Mouse (Mus musculus) CD8-positive naive resting alpha-beta T cell, adult 2 months (primary cell): ENCODE measurements around the gene Tns2.
A peak's percentile ranks its signal among the peaks of the same experiment; 100 is the strongest.

ENCODE experiments used
- DNase-seq, 2 experiments: peaks; one replicate each; pipeline ENCODE4 v3.0.0; 2022; ENCODE audit warnings: low read depth in 2 of 2, low spot score in 2 of 2

The Tns2 gene

DNA sequence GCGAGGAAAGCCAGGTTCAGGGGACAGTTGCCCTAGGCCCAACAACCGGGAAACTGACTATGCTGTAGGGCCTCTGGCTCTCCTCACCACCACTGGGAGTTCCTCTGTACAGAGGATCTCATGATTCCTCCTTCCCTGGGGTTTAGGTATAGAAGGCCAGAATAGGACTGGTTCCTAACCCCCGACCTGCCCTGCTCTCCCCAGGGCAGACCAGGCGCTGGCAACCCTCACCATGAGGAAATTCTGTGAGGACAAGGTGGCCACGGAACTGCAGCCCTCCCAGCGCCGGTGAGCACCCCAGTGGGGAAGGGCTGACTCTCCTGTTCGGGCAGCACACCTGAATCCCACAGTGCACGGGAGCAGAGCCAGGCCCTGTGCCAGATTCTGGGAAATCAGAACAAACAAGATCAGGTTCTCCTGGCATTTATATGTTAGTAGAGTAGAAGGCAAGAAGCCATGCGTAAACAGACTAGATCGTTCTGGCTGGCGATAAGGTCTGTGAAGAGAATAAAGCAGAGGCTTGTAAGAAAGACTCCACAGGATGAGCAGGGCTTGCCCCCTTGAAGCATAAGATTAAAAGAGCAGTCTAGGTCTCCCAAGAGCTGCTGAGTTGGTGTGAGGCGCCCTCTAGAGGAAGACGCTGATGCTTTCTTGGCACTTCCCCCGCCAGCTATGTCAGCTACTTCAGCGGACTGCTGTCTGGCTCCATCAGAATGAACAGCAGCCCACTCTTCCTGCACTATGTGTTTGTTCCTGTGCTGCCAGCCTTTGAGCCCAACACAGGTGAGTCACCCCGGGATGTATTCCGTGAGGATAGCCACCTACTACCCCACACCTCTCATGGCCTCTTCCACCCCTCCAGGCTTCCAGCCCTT is 8.7 kb downstream of the Tns2 start:
- peak; percentile 60 to 77 for DNase-seq

DNA sequence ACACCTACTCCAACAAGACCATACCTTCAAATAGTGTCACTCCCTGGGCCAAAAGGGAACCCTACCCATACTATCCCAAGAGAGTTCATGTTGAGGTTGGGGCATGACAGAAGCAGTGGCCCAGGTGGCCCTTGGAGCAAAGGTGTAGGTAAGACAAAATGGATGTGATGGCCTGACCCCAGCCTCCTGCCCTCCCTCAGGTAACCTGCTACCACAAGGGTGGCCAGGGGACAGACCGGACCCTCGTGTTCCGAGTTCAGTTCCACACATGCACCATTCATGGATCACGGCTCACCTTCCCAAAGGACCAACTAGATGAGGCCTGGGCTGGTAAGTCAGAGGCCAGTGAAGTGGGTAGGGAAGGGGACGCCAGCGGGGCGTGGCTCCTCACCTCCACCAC is 10.1 kb downstream of the Tns2 start:
- DNase-seq: no peak

GRCm38 (mm10) chr15:102110701-102111494 is 10.7 kb downstream of the Tns2 start:
- DNase-seq: no peak

DNA sequence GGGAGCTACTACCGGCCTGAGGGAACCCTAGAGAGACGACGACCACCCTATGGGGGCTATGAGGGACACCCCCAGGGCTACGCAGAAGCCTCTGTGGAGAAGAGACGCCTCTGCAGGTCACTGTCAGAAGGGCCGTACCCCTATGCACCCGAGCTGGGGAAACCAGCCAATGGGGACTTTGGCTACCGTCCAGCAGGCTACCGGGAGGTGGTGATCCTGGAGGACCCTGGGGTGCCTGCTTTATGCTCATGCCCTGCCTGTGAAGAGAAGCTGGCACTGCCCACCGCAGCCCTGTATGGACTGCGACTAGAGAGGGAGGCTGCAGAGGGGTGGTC is 11.2 kb downstream of the Tns2 start:
- DNase-seq: no peak

- no peak for DNase-seq
Observed at GRCm38 (mm10) chr15:102112181-102112580, 12.0 kb downstream of the Tns2 start.

- no peak for DNase-seq
Observed at GRCm38 (mm10) chr15:102112827-102113226, 12.6 kb downstream of the Tns2 start.

DNA sequence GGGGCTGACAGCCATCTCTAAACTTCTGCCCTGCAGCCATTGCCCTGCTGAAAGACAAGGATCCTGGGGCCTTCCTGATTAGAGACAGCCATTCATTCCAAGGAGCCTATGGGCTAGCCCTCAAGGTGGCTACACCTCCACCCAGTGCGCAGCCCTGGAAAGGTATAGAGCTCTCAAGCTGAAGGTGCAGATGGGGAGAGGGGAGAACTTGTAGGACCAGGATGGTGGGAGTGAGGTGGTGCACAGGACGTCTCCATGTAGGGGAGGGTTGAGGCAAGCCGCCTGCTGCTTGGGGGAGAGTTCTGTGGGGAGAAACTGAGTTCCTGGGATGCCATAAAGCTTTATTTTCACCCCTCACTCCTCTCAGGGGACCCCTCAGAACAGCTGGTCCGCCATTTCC is 13.5 kb downstream of the Tns2 start:
- DNase-seq: no peak

- no peak for DNase-seq
Observed at GRCm38 (mm10) chr15:102114651-102115260, 14.5 kb downstream of the Tns2 start.

DNA sequence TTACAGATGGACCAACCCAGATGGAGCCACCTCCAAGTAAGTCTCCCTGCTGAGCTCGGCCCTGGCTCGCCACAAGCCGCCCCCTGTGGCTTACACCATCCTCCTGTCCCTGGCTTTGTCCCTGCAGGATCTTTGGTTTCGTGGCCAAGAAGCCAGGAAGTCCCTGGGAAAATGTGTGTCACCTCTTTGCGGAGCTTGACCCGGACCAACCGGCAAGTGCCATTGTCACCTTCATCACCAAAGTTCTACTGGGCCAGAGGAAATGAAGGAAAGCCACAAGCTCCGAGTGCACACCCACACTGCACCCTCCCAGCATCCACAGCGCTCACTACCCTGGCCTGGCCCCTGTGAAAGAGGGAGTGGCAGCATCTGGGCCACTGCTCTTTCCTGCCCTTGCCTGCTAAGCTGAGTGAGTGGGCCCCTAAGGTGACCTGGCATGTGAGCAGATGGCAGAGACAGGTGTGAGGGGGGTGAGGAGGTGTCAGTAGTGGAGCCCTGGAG is 15.6 kb downstream of the Tns2 start:
- peak in 1 of 2 experiments; percentile 23 for DNase-seq

- DNase-seq: no peak
Observed at GRCm38 (mm10) chr15:102116753-102117415, 16.7 kb downstream of the Tns2 start.

GRCm38 (mm10) chr15:102117461-102118443 is 17.5 kb downstream of the Tns2 start:
- DNase-seq: no peak

GRCm38 (mm10) chr15:102118591-102118990 is 18.4 kb downstream of the Tns2 start:
- no peak for DNase-seq

DNA sequence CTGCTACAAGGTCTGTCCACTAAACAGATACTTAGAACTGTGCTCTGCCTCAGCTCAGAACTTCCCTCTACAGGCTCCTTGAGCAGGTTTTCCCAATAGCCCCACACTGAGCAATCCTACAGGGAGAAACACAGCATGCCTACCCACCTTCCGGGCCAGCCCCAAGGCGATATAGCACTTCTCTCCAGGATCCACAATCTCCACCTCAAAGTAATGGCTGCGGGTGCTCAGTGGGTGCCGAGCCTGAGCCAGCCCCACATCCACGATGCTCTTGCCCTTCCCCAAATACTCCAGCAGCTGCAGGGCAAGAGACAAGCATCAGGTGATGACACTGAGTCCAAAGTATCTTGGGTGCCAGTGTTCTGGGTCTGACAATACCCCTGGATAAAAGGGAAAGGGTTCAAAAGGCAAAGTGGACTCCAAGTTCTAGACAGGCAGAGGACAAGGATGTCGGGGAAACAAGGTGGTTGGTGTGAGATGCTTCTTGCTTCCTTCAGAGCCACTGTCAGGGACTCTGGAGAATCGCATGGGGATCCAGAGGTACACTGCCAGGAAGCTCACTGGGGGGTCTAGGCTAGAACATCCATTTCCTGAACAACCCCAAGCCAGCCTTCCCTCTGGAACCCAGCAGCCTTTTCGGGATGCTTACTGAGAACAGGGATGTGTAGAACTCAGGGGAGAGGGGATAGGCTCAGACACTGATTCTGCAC is 19.1 kb downstream of the Tns2 start:
- no peak for DNase-seq

DNA sequence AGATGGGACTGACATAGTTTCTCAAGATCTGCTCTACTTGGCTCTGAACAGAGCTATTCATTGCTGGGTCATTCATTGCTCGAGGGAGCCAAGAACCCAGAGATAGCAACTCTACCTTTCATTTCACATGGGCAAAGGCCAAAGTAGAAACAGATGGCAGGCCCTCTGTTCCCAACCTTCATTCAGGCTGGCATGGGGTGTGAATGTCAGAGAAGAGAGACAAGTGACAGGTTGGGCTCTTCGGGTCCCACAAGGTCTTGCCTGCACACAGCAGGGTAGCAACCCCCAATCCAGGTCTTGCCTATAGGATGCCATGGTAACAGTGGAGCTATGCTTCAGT is 19.6 kb downstream of the Tns2 start:
- no peak for DNase-seq

DNA sequence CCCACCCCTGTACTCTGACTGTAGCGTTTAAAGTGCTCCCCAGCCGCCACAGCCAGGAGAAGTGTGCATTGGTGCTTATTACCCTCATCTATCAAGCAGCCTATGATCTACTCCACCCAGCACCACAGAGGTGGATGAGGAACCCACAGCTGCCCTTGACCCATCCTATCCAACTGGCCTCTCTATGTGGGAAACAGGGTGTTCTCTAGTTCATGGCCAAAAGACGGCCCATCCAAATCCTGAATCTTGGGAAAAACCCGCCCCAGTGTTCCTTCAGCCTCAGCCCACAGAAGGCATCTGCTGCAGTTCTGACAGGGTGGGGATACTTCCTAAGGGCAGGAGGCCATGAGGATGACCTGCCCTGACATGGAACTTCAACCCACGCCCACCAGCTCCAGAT is 20.3 kb downstream of the Tns2 start:
- no peak for DNase-seq

DNA sequence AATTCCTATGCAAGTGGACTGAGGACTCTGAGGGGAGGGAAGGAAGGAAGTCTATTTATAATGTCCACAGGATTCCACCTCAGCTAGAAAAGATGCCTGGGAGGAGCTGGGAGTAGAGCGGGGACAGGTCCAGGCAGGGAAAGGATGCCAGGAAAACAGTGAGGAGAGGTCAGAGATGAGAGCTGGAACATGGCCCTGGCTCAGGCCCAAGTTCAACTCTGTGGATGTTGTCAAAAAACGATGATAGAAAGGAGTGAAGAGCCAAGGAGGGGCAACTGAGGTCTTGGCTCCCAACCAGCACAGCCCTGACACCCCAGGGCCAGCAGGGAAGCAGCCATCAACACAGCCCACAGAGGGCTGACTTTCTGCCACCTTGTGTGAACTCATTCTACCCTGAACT is 26.1 kb downstream of the Tns2 start:
- DNase-seq: no peak

DNA sequence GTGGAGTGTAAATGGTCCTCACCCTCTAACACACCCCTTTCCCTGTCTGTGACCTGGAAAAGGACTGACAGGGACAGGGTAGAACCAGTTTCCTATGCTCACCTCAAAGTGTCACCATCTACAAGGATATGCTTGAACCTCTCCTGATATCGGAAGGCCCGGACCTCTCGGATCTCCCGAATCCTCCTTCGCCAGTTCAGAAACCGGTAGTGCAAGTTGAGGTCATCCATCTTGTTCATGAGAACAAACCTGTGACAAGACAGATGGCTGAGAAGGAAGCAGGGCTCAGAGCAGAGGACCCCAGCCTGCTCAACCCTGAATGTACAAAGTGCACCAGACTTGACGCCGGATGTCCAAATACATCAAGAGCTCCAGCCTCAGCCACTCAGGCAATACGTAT is 33.1 kb downstream of the Tns2 start:
- DNase-seq: no peak

GRCm38 (mm10) chr15:102134709-102135108 is 34.5 kb downstream of the Tns2 start:
- DNase-seq: no peak

- DNase-seq: no peak
Observed at GRCm38 (mm10) chr15:102135522-102136128, 35.4 kb downstream of the Tns2 start.
